Mouse (Mus musculus) hindbrain, embryonic 15.5 days (tissue): ENCODE measurements around the gene Jmjd8. TPM values are rescaled to one million over a fixed set of nuclear protein-coding genes. Genes with fewer than 3 reads are reported as not detected.

Experiments used
- ATAC-seq: fragments of 200-750 bp; cut with Nextera tagmentation; 2 replicates; pipeline ENCODE4 v1.8.0; 2017; ENCODE audit warnings: low read depth, moderate number of reproducible peaks, moderate TSS enrichment; ENCODE audit not compliant: low FRiP score
- H3K27ac ChIP-seq: fragments of 300-500 bp; sonication (generic); replicated peaks from 2 replicates; pipeline ENCODE4 v1.5.1; 2015; ENCODE audit warnings: mild to moderate bottlenecking, inconsistent platforms
- H3K27me3 ChIP-seq: fragments of 300-500 bp; sonication (generic); 2 replicates; pipeline ENCODE4 v1.6.1; 2015; ENCODE audit warnings: control low read depth, inconsistent platforms
- H3K36me3 ChIP-seq: fragments of 300-500 bp; sonication (generic); 2 replicates; pipeline ENCODE4 v1.6.1; 2015; ENCODE audit warnings: control low read depth, inconsistent platforms
- H3K4me1 ChIP-seq: fragments of 300-500 bp; sonication (generic); replicated peaks from 2 replicates; pipeline ENCODE4 v1.6.1; 2015; ENCODE audit warnings: control low read depth, inconsistent platforms
- H3K4me2 ChIP-seq: fragments of 300-500 bp; sonication (generic); 2 replicates; pipeline ENCODE4 v1.6.1; 2015; ENCODE audit warnings: moderate library complexity, mild to moderate bottlenecking, inconsistent platforms
- H3K4me3 ChIP-seq: fragments of 300-500 bp; sonication (generic); 2 replicates; pipeline ENCODE4 v1.5.1; 2015; ENCODE audit warnings: mild to moderate bottlenecking, inconsistent platforms
- H3K9ac ChIP-seq: fragments of 300-500 bp; sonication (generic); 2 replicates; pipeline ENCODE4 v1.6.1; 2015; ENCODE audit warnings: inconsistent platforms
- H3K9me3 ChIP-seq: fragments of 300-500 bp; sonication (generic); 2 replicates; pipeline ENCODE4 v1.6.1; 2016; ENCODE audit warnings: control low read depth, inconsistent platforms
- WGBS: fragments of 180-500 bp; shearing (Covaris S2); methylation state at CpG from one replicate; pipeline ENCODE4 v1.1.7; 2015; 5-methylcytosine and 5-hydroxymethylcytosine counted together
- polyA plus RNA-seq: library from polyadenylated mRNA; unstranded; fragments of >200 nt; fragmentation: Nextera tagmentation; extraction: Ambion mirVana; gene quantifications from 2 replicates; pipeline ENCODE4 v1.2.1, GENCODE M21; 2015

Jmjd8 gene
- polyA plus RNA-seq, 1 experiment from 2014 or later: 55.0 TPM

GRCm38 (mm10) chr17:25809606-25810340, 18.9 kb upstream of the Jmjd8 start:
- peak; percentile 46 for ATAC-seq
- 5% methylated on average over 25 of the region's 25 CpGs for WGBS
- H3K4me1 ChIP-seq: peaks cover 49% of the 10 kb centered on the region

GRCm38 (mm10) chr17:25810890-25811289, 17.8 kb upstream of the Jmjd8 start:
- no peak for ATAC-seq
- H3K9me3 ChIP-seq: no peaks in the 10 kb centered on the region

More at GRCm38 (mm10) chr17:25809606-25810340, 18.9 kb upstream of the Jmjd8 start:
- Histone ChIP-seq H3K27me3 (no peaks in the 10 kb centered on the region), H3K9me3 (no peaks in the 10 kb centered on the region), H3K4me2 (peak overlapping the region; percentile 97), H3K9ac (peak overlapping the region; percentile 99), H3K4me3 (peak overlapping the region; percentile 93), H3K27ac (peak overlapping the region; percentile 99), H3K36me3 (no peaks in the 10 kb centered on the region)

GRCm38 (mm10) chr17:25813471-25813870, 15.2 kb upstream of the Jmjd8 start:
- Histone ChIP-seq H3K36me3 (peaks cover 19% of the 10 kb centered on the region), H3K9ac (peak overlapping the region; percentile 11; the same call in 1 of the 2 replicates), H3K4me2 (peak overlapping the region; percentile 40), H3K27ac (no peak overlapping the region), H3K27me3 (peaks cover 12% of the 10 kb centered on the region), H3K9me3 (no peaks in the 10 kb centered on the region), H3K4me3 (peak overlapping the region; percentile 13; the same call in 1 of the 2 replicates), H3K4me1 (peaks cover 42% of the 10 kb centered on the region)
- WGBS: 1% methylated on average over 20 of the region's 20 CpGs
- no peak for ATAC-seq

More at GRCm38 (mm10) chr17:25810890-25811289, 17.8 kb upstream of the Jmjd8 start:
- peak overlapping the region; percentile 93 for H3K4me3 ChIP-seq
- peaks cover 49% of the 10 kb centered on the region for H3K4me1 ChIP-seq
- peak overlapping the region; percentile 99; the same call in 1 of the 2 replicates for H3K9ac ChIP-seq
- no peaks in the 10 kb centered on the region for H3K27me3 ChIP-seq
- peak overlapping the region; percentile 97 for H3K4me2 ChIP-seq
- H3K27ac ChIP-seq: no peak overlapping the region
- H3K36me3 ChIP-seq: no peaks in the 10 kb centered on the region
- WGBS: 74% methylated on average over 4 of the region's 4 CpGs

GRCm38 (mm10) chr17:25817662-25818061, 11.0 kb upstream of the Jmjd8 start:
- WGBS: 88% methylated on average over 11 of the region's 11 CpGs

GRCm38 (mm10) chr17:25818851-25819780, 9.6 kb upstream of the Jmjd8 start:
- H3K27ac ChIP-seq: no peak overlapping the region
- no peaks in the 10 kb centered on the region for H3K9me3 ChIP-seq
- no peak overlapping the region for H3K4me2 ChIP-seq
- peaks cover 28% of the 10 kb centered on the region for H3K36me3 ChIP-seq
- ATAC-seq: no peak
- H3K9ac ChIP-seq: no peak overlapping the region
- H3K27me3 ChIP-seq: peaks cover 12% of the 10 kb centered on the region
- 10% methylated on average over 46 of the region's 46 CpGs for WGBS
- H3K4me3 ChIP-seq: no peak overlapping the region
- peaks cover 10% of the 10 kb centered on the region for H3K4me1 ChIP-seq

More at GRCm38 (mm10) chr17:25817662-25818061, 11.0 kb upstream of the Jmjd8 start:
- no peaks in the 10 kb centered on the region for H3K9me3 ChIP-seq
- no peak overlapping the region for H3K4me2 ChIP-seq
- H3K27me3 ChIP-seq: peaks cover 12% of the 10 kb centered on the region
- H3K9ac ChIP-seq: no peak overlapping the region
- no peak overlapping the region for H3K4me3 ChIP-seq
- no peak for ATAC-seq
- peaks cover 14% of the 10 kb centered on the region for H3K4me1 ChIP-seq
- H3K36me3 ChIP-seq: peaks cover 28% of the 10 kb centered on the region
- H3K27ac ChIP-seq: no peak overlapping the region

GRCm38 (mm10) chr17:25823452-25823851, 5.2 kb upstream of the Jmjd8 start, which contains the start of gene Wdr24:
Wdr24 (plus strand) TSS chr17:25823627.
- Histone ChIP-seq H3K36me3 (peaks cover 22% of the 10 kb centered on the region), H3K9ac (peak within 1 kb of the TSS; percentile 73), H3K27ac (peak within 1 kb of the TSS; percentile 68), H3K4me3 (peak within 1 kb of the TSS; percentile 57), H3K27me3 (no peaks in the 10 kb centered on the region; the same call in 1 of the 2 replicates), H3K4me1 (peaks cover 53% of the 10 kb centered on the region), H3K4me2 (peak within 1 kb of the TSS; percentile 91), H3K9me3 (no peaks in the 10 kb centered on the region)
- ATAC-seq: peak; percentile 55
- WGBS: under 1% methylated on average over 18 of the region's 18 CpGs

GRCm38 (mm10) chr17:25824362-25825142, 4.1 kb upstream of the Jmjd8 start:
- H3K4me3 ChIP-seq: peak overlapping the region; percentile 57
- peak overlapping the region; percentile 91 for H3K4me2 ChIP-seq
- peaks cover 19% of the 10 kb centered on the region for H3K36me3 ChIP-seq
- WGBS: 81% methylated on average over 16 of the region's 17 CpGs
- H3K27ac ChIP-seq: no peak overlapping the region
- no peaks in the 10 kb centered on the region for H3K9me3 ChIP-seq
- ATAC-seq: no peak
- peak overlapping the region; percentile 73 for H3K9ac ChIP-seq
- H3K27me3 ChIP-seq: no peaks in the 10 kb centered on the region
- peaks cover 60% of the 10 kb centered on the region for H3K4me1 ChIP-seq

GRCm38 (mm10) chr17:25825311-25825710, 3.4 kb upstream of the Jmjd8 start:
- Histone ChIP-seq H3K4me2 (peak overlapping the region; percentile 91), H3K4me1 (peaks cover 67% of the 10 kb centered on the region), H3K4me3 (no peak overlapping the region)

GRCm38 (mm10) chr17:25825984-25826570, 2.6 kb upstream of the Jmjd8 start:
- Histone ChIP-seq H3K27me3 (no peaks in the 10 kb centered on the region), H3K4me1 (peaks cover 75% of the 10 kb centered on the region), H3K9ac (no peak overlapping the region), H3K9me3 (no peaks in the 10 kb centered on the region), H3K4me3 (no peak overlapping the region), H3K4me2 (no peak overlapping the region), H3K27ac (no peak overlapping the region), H3K36me3 (peaks cover 24% of the 10 kb centered on the region)
- ATAC-seq: no peak
- 96% methylated on average over 27 of the region's 27 CpGs for WGBS

More at GRCm38 (mm10) chr17:25825311-25825710, 3.4 kb upstream of the Jmjd8 start:
- no peaks in the 10 kb centered on the region for H3K9me3 ChIP-seq
- no peaks in the 10 kb centered on the region for H3K27me3 ChIP-seq
- WGBS: 92% methylated on average over 6 of the region's 6 CpGs
- H3K36me3 ChIP-seq: peaks cover 16% of the 10 kb centered on the region
- H3K9ac ChIP-seq: no peak overlapping the region
- no peak for ATAC-seq
- H3K27ac ChIP-seq: no peak overlapping the region

GRCm38 (mm10) chr17:25827011-25827410, 1.7 kb upstream of the Jmjd8 start:
- 95% methylated on average over 13 of the region's 13 CpGs for WGBS
- Histone ChIP-seq H3K4me3 (no peak overlapping the region), H3K27me3 (no peaks in the 10 kb centered on the region), H3K27ac (no peak overlapping the region), H3K9ac (no peak overlapping the region), H3K4me1 (peaks cover 84% of the 10 kb centered on the region), H3K36me3 (peaks cover 28% of the 10 kb centered on the region), H3K9me3 (no peaks in the 10 kb centered on the region), H3K4me2 (no peak overlapping the region)
- ATAC-seq: no peak
